Mouse (Mus musculus): ENCODE measurements around the gene Cse1l. TPM values are rescaled to one million over a fixed set of nuclear protein-coding genes. Genes with fewer than 3 reads are reported as not detected.

Cse1l gene
- polyA plus RNA-seq, 1 experiment from 2014 or later: 118 TPM

- Histone ChIP-seq H3K4me3 (ENCODE audit: low read length) (no peak overlapping the region), H3K9ac (ENCODE audit: low read length) (no peak overlapping the region), H3K27ac (ENCODE audit: low read length) (no peak overlapping the region), H3K27me3 (ENCODE audit: control insufficient read depth, insufficient read depth, low read depth, low read length) (no peaks in the 10 kb centered on the region), H3K4me1 (replicated peaks; ENCODE audit: control insufficient read depth, insufficient read depth, low read length) (no peaks in the 10 kb centered on the region), H3K36me3 (ENCODE audit: control insufficient read depth, insufficient read depth, low read length) (peaks cover 14% of the 10 kb centered on the region; the same call in 1 of the 2 replicates), H3K9me3 (ENCODE audit: control insufficient read depth, low read length) (no peaks in the 10 kb centered on the region), H3K4me2 (ENCODE audit: low read depth, low read length) (no peak overlapping the region)
- no peak for ATAC-seq (ENCODE audit: low read depth)
- 70% methylated on average over 12 of the region's 12 CpGs for WGBS
Measured at GRCm38 (mm10) chr2:166896974-166897373, 8.9 kb upstream of the Cse1l start.

GRCm38 (mm10) chr2:166899161-166899560, 6.7 kb upstream of the Cse1l start:
- ATAC-seq (ENCODE audit: low read depth): no peak
- Histone ChIP-seq H3K4me2 (ENCODE audit: low read depth, low read length) (no peak overlapping the region), H3K9ac (ENCODE audit: low read length) (no peak overlapping the region), H3K9me3 (ENCODE audit: control insufficient read depth, low read length) (no peaks in the 10 kb centered on the region), H3K4me3 (ENCODE audit: low read length) (no peak overlapping the region), H3K27ac (ENCODE audit: low read length) (no peak overlapping the region), H3K27me3 (ENCODE audit: control insufficient read depth, insufficient read depth, low read depth, low read length) (no peaks in the 10 kb centered on the region), H3K36me3 (ENCODE audit: control insufficient read depth, insufficient read depth, low read length) (peaks cover 4% of the 10 kb centered on the region; the same call in 1 of the 2 replicates), H3K4me1 (replicated peaks; ENCODE audit: control insufficient read depth, insufficient read depth, low read length) (no peaks in the 10 kb centered on the region)
- 79% methylated on average over 2 of the region's 2 CpGs for WGBS

GRCm38 (mm10) chr2:166899746-166900145, 6.1 kb upstream of the Cse1l start:
- Histone ChIP-seq H3K36me3 (ENCODE audit: control insufficient read depth, insufficient read depth, low read length) (peaks cover under 1% of the 10 kb centered on the region; the same call in 1 of the 2 replicates), H3K4me1 (replicated peaks; ENCODE audit: control insufficient read depth, insufficient read depth, low read length) (no peaks in the 10 kb centered on the region), H3K9ac (ENCODE audit: low read length) (no peak overlapping the region), H3K4me3 (ENCODE audit: low read length) (no peak overlapping the region), H3K27ac (ENCODE audit: low read length) (no peak overlapping the region), H3K9me3 (ENCODE audit: control insufficient read depth, low read length) (no peaks in the 10 kb centered on the region), H3K27me3 (ENCODE audit: control insufficient read depth, insufficient read depth, low read depth, low read length) (no peaks in the 10 kb centered on the region), H3K4me2 (ENCODE audit: low read depth, low read length) (no peak overlapping the region)
- WGBS: 51% methylated on average over 3 of the region's 3 CpGs
- ATAC-seq (ENCODE audit: low read depth): no peak

- WGBS: 82% methylated on average over 8 of the region's 8 CpGs
- H3K9me3 ChIP-seq (ENCODE audit: control insufficient read depth, low read length): no peaks in the 10 kb centered on the region
- ATAC-seq (ENCODE audit: low read depth): no peak
Measured at GRCm38 (mm10) chr2:166900792-166901505, 4.9 kb upstream of the Cse1l start.

GRCm38 (mm10) chr2:166903719-166904282, 2.0 kb upstream of the Cse1l start:
- no peaks in the 10 kb centered on the region for H3K9me3 ChIP-seq (ENCODE audit: control insufficient read depth, low read length)
- WGBS: 85% methylated on average over 6 of the region's 6 CpGs
- H3K4me1 ChIP-seq (replicated peaks; ENCODE audit: control insufficient read depth, insufficient read depth, low read length): peaks cover 10% of the 10 kb centered on the region
- no peak overlapping the region for H3K4me3 ChIP-seq (ENCODE audit: low read length)
- no peak overlapping the region for H3K27ac ChIP-seq (ENCODE audit: low read length)
- no peaks in the 10 kb centered on the region for H3K27me3 ChIP-seq (ENCODE audit: control insufficient read depth, insufficient read depth, low read depth, low read length)
- H3K36me3 ChIP-seq (ENCODE audit: control insufficient read depth, insufficient read depth, low read length): no peaks in the 10 kb centered on the region
- no peak overlapping the region for H3K9ac ChIP-seq (ENCODE audit: low read length)
- ATAC-seq (ENCODE audit: low read depth): no peak
- no peak overlapping the region for H3K4me2 ChIP-seq (ENCODE audit: low read depth, low read length)

More at GRCm38 (mm10) chr2:166900792-166901505, 4.9 kb upstream of the Cse1l start:
- Histone ChIP-seq H3K27me3 (ENCODE audit: control insufficient read depth, insufficient read depth, low read depth, low read length) (no peaks in the 10 kb centered on the region), H3K4me3 (ENCODE audit: low read length) (no peak overlapping the region), H3K27ac (ENCODE audit: low read length) (no peak overlapping the region), H3K4me1 (replicated peaks; ENCODE audit: control insufficient read depth, insufficient read depth, low read length) (no peaks in the 10 kb centered on the region), H3K9ac (ENCODE audit: low read length) (no peak overlapping the region), H3K36me3 (ENCODE audit: control insufficient read depth, insufficient read depth, low read length) (no peaks in the 10 kb centered on the region), H3K4me2 (ENCODE audit: low read depth, low read length) (no peak overlapping the region)

GRCm38 (mm10) chr2:166906523-166907182, 813 bp downstream of the Cse1l start:
- Histone ChIP-seq H3K4me2 (ENCODE audit: low read depth, low read length) (peak overlapping the region; percentile 95), H3K4me3 (ENCODE audit: low read length) (peak overlapping the region; percentile 96), H3K36me3 (ENCODE audit: control insufficient read depth, insufficient read depth, low read length) (peaks cover 3% of the 10 kb centered on the region; the same call in 1 of the 2 replicates), H3K9ac (ENCODE audit: low read length) (peak overlapping the region; percentile 97), H3K27ac (ENCODE audit: low read length) (peak overlapping the region; percentile 99), H3K27me3 (ENCODE audit: control insufficient read depth, insufficient read depth, low read depth, low read length) (no peaks in the 10 kb centered on the region), H3K4me1 (replicated peaks; ENCODE audit: control insufficient read depth, insufficient read depth, low read length) (peaks cover 10% of the 10 kb centered on the region), H3K9me3 (ENCODE audit: control insufficient read depth, low read length) (no peaks in the 10 kb centered on the region)
- WGBS: under 1% methylated on average over 28 of the region's 28 CpGs
- ATAC-seq (ENCODE audit: low read depth): peak; percentile 24; the same call in 1 of the 2 replicates

- Histone ChIP-seq H3K27ac (ENCODE audit: low read length) (no peak overlapping the region), H3K9ac (ENCODE audit: low read length) (no peak overlapping the region), H3K9me3 (ENCODE audit: control insufficient read depth, low read length) (no peaks in the 10 kb centered on the region), H3K4me2 (ENCODE audit: low read depth, low read length) (no peak overlapping the region), H3K4me1 (replicated peaks; ENCODE audit: control insufficient read depth, insufficient read depth, low read length) (peaks cover 10% of the 10 kb centered on the region), H3K36me3 (ENCODE audit: control insufficient read depth, insufficient read depth, low read length) (peaks cover 3% of the 10 kb centered on the region; the same call in 1 of the 2 replicates), H3K27me3 (ENCODE audit: control insufficient read depth, insufficient read depth, low read depth, low read length) (no peaks in the 10 kb centered on the region), H3K4me3 (ENCODE audit: low read length) (no peak overlapping the region)
- 90% methylated on average over 3 of the region's 3 CpGs for WGBS
- no peak for ATAC-seq (ENCODE audit: low read depth)
Measured at GRCm38 (mm10) chr2:166909729-166910128, 3.9 kb downstream of the Cse1l start.

- Histone ChIP-seq H3K9ac (ENCODE audit: low read length) (no peak overlapping the region), H3K36me3 (ENCODE audit: control insufficient read depth, insufficient read depth, low read length) (peaks cover 3% of the 10 kb centered on the region; the same call in 1 of the 2 replicates), H3K9me3 (ENCODE audit: control insufficient read depth, low read length) (no peaks in the 10 kb centered on the region), H3K4me2 (ENCODE audit: low read depth, low read length) (no peak overlapping the region), H3K27me3 (ENCODE audit: control insufficient read depth, insufficient read depth, low read depth, low read length) (no peaks in the 10 kb centered on the region), H3K4me1 (replicated peaks; ENCODE audit: control insufficient read depth, insufficient read depth, low read length) (peaks cover 10% of the 10 kb centered on the region), H3K4me3 (ENCODE audit: low read length) (no peak overlapping the region), H3K27ac (ENCODE audit: low read length) (no peak overlapping the region)
- ATAC-seq (ENCODE audit: low read depth): no peak
- 85% methylated on average over 8 of the region's 8 CpGs for WGBS
Measured at GRCm38 (mm10) chr2:166910536-166910935, 4.7 kb downstream of the Cse1l start.

GRCm38 (mm10) chr2:166923971-166924370, 18.1 kb downstream of the Cse1l start:
- H3K9ac ChIP-seq (ENCODE audit: low read length): no peak overlapping the region
- no peak for ATAC-seq (ENCODE audit: low read depth)
- WGBS: 89% methylated on average over 2 of the region's 2 CpGs
- H3K27ac ChIP-seq (ENCODE audit: low read length): no peak overlapping the region
- no peak overlapping the region for H3K4me3 ChIP-seq (ENCODE audit: low read length)
- H3K4me1 ChIP-seq (replicated peaks; ENCODE audit: control insufficient read depth, insufficient read depth, low read length): no peaks in the 10 kb centered on the region
- H3K4me2 ChIP-seq (ENCODE audit: low read depth, low read length): no peak overlapping the region
- no peaks in the 10 kb centered on the region for H3K27me3 ChIP-seq (ENCODE audit: control insufficient read depth, insufficient read depth, low read depth, low read length)
- H3K9me3 ChIP-seq (ENCODE audit: control insufficient read depth, low read length): no peaks in the 10 kb centered on the region
- peaks cover 37% of the 10 kb centered on the region for H3K36me3 ChIP-seq (ENCODE audit: control insufficient read depth, insufficient read depth, low read length)
